Mouse (Mus musculus) adrenal gland, postnatal 36 days (tissue): ENCODE measurements around the gene Itpkc. TPM values are rescaled to one million over a fixed set of nuclear protein-coding genes. Genes with fewer than 3 reads are reported as not detected.
A peak's percentile ranks its signal among the peaks of the same experiment; 100 is the strongest.

Experiments
- DNase-seq, 2 experiments: peaks; one replicate each; pipeline ENCODE4 v3.0.0; 2021; ENCODE audit warnings: mixed read lengths in 1 of 2
- microRNA-seq: library from miRNA; unstranded; fragments of <30 nt; microRNA quantifications from one replicate; pipeline ENCODE4 v1.2.0, GENCODE M21; 2021
- total RNA-seq, 2 experiments: library from RNA; stranded (reverse); gene quantifications; 2 replicates each; pipeline ENCODE4 v1.2.3; 2021

Itpkc gene
- total RNA-seq, 2 experiments from 2014 or later: 14.0 to 14.6 TPM

GRCm38 (mm10) chr7:27165007-27165655 is 63.3 kb downstream of the Itpkc start:
- DNase-seq: peak; percentile 87 to 89

DNA sequence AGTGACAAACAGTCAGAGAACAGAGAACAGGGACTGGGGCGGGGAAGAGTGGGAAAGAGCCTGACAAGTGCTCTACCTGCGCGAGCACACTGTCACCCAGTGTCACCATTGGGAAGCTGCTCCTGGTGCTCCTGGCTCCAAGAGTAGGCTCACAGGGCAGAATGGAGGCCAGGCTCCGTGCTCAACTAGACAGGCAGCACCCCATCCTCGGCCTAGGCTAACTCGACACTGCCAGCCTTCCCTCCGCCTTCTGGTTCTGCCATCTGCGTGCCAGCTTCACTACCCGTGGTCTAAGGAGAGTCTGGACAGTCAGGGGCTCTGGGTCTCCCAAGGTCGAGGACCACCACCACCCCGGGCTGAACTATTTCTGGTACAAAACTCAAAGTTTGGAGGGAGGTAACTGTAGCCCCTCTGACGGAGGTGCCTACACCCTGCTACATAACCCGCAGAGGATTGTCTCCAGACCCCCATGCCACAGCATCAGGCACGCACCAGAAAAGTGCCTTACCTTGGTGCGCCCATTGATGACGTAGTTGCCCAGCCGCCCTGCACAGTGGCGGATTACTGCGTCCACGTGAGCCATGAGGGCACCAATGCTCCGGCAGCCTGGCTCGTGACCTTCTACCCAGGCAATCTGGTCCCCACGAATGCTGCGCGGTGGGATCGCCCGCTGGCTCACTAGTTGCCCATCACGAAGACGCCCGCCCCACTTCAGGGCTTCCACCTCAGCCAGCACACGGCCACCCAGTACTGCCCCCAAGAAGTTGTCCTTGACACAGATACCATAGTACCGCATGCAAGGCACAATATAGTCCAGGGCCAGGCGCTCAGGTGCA is 64.1 kb downstream of the Itpkc start:
- peak; percentile 71 for DNase-seq

DNA sequence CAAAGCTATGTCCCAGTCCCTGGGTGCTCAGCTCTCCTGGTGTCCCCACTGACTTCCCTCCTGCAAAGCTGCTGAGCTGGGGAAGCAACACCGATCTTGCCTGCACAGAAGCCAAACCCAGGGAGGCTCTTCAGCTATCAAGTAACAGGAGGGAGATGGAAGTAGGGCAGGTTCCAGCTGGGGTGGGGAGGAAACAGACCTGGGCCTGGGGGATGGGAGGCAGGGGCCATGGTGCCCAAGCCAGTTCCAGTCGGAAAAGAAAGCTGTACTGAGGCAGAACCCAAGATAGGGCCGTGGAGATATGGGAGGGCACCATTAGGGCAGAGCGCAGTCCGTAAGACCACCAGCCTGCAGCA is 65.0 kb downstream of the Itpkc start:
- no peak for DNase-seq

- DNase-seq: peak in 1 of 2 experiments; percentile 26
These were observed 65.5 kb downstream of the Itpkc start for GRCm38 (mm10) chr7:27162780-27163449.

DNA sequence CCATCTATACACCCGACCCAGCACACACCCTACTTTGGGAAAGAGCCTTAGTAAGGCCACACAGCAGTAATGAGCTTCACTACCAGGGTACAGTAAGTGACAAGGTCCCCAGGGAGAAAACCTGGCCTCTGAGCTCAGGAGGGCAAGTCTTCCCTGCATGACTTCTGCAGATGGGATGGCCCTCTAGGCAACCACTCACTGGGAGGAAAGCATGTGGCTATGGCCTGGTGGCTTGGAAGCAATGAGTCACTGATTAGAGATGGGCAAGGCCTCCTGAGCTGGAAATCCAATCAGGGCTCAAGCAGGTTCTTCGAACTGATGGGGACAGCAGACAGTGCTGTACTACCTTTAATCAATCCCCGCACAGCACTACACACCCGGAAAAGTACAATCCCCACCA is 66.7 kb downstream of the Itpkc start:
- DNase-seq: peak; percentile 55 to 58

DNA sequence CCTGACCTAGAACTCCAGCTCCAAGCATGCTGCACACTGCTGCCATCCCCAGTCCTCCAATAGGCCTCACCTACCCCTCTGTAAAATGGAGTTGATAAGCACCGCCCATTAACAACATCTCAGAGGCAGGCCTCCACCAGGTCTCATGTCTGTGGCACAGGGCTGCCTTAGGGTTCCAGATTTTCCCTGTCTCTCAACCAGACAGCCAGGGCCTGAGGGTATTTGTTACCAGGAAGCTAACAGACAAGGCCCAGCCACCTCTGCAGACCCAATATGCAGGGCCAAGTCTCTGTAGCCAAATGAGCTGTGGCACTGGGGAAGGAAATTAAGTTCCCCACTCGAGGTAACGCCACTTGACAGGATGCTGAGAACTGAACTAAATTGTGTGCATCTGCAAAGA is 67.5 kb downstream of the Itpkc start:
- DNase-seq: no peak

GRCm38 (mm10) chr7:27159882-27160281 is 68.6 kb downstream of the Itpkc start:
- peak; percentile 89 to 92 for DNase-seq

DNA sequence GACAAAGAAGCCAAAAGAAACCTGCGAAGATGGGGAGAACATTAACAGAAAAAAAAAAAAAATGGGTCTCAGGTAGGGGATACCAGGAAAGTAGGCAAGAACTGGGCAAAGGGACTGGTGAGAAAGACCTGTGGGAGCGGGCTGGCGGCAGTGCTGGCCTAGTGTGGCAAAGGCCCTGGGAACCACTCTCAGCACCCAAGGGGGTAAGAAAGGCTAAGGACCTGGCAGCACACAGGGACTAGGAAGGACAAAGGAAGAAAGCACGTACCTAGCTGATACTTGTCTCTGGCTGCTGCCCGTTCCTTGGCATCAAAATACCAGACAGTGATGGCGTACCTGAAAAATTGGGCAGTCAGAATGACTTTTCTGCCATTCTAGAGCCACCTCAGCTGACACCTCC is 69.2 kb downstream of the Itpkc start:
- peak in 1 of 2 experiments; percentile 38 for DNase-seq

GRCm38 (mm10) chr7:27158171-27158570 is 70.3 kb downstream of the Itpkc start:
- no peak for DNase-seq

Small RNA genes within 50 kb of the gene (microRNA-seq; reads per million reads assigned to microRNA genes)
- gene Mir1191: not detected
- not detected for gene Mir3101

Other genes starting within 250 kb of the Itpkc start
- under 1 TPM; 0.30 to 0.79 TPM for gene Cyp2a12, start 199.6 kb downstream of the Itpkc start, total RNA-seq
- 100 to 1,000 TPM in 1 of 2 experiments, 1 to 10 TPM in 1; 1.7 to 817 TPM for gene Cyp2f2, start 108.8 kb downstream of the Itpkc start, total RNA-seq
- not detected for gene Cyp2t4, start 74.9 kb downstream of the Itpkc start, total RNA-seq
- gene Egln2, start 61.9 kb downstream of the Itpkc start, total RNA-seq: 100 to 1,000 TPM in 1 of 2 experiments, 10 to 100 TPM in 1; 86.0 to 106 TPM
- 10 to 100 TPM; 50.9 to 59.0 TPM for gene Rab4b, start 49.8 kb downstream of the Itpkc start, total RNA-seq
- not detected for gene Gm21983, start 47.6 kb downstream of the Itpkc start, total RNA-seq
- under 1 TPM; 0.50 to 0.56 TPM for gene Mia, start 47.5 kb downstream of the Itpkc start, total RNA-seq
- gene BC024978, start 32.9 kb downstream of the Itpkc start, total RNA-seq: 10 to 100 TPM; 21.0 to 25.0 TPM
- 10 to 100 TPM; 78.6 to 84.2 TPM for gene Snrpa, start 32.4 kb downstream of the Itpkc start, total RNA-seq
- gene Coq8b, start 4.4 kb upstream of the Itpkc start, total RNA-seq: 10 to 100 TPM; 41.3 to 70.6 TPM
- 10 to 100 TPM in 1 of 2 experiments, 1 to 10 TPM in 1; 8.8 to 10.1 TPM for gene Numbl, start 29.8 kb upstream of the Itpkc start, total RNA-seq
- 10 to 100 TPM; 77.8 to 94.6 TPM for gene Ltbp4, start 109.0 kb upstream of the Itpkc start, total RNA-seq
- gene Shkbp1, start 127.4 kb upstream of the Itpkc start, total RNA-seq: 10 to 100 TPM; 22.3 TPM
- gene Gm20479, start 128.8 kb upstream of the Itpkc start, total RNA-seq: 1 to 10 TPM in 1 of 2 experiments, not detected in 1; 6.1 TPM
- gene Sptbn4, start 219.0 kb upstream of the Itpkc start, total RNA-seq: under 1 TPM; 0.59 to 0.83 TPM
- 10 to 100 TPM; 42.4 to 45.6 TPM for gene Blvrb, start 219.3 kb upstream of the Itpkc start, total RNA-seq
- 10 to 100 TPM; 15.9 to 16.3 TPM for gene Sertad3, start 245.1 kb upstream of the Itpkc start, total RNA-seq